14 mouse cellular contexts compared by ENCODE assay signal in the genomic region with DNA sequence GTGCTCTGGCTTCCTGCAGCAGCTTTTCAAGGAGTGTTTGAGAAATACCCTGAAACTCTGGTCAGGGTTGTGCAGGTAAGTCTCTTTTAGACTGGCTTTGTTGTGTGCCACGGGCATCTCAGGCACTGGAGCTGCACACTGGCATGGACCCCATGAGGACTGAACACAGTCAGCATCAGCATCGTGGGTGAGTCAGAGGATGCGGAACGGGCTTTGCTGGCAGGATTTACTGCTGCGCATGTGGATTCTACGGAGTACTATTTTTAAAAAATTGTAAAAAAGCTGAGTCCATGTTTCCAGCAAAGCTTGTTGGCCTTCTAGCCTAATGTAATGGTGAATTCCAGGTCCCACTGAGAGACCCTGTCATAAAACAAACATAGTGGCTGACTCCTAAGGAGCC. TPM values are rescaled to one million over a fixed set of nuclear protein-coding genes. Genes with fewer than 3 reads are reported as not detected.
A peak's percentile ranks its signal among the peaks of the same experiment; 100 is the strongest.
DNase-seq lines count a peak whose midpoint lies in the region; ATAC-seq lines count a peak whose summit lies in the region.
"Had no signal": no experiment of that assay in that cellular context is flagged by ENCODE, and none has a peak within 500 bp of the region (broad histone marks: within the 10 kb centered on the region; RNA-seq: fewer than 3 reads in every experiment).

No protein-coding gene starts in this region.

- peak; percentile 83 for ATAC-seq in frontal cortex, adult (ENCODE audit: low TSS enrichment)
- ATAC-seq: liver, embryonic 12.5 days; midbrain, embryonic 13.5 days had no signal

- no peak for DNase-seq in frontal cortex, postnatal 10 days (ENCODE audit: low spot score in 2 of 2)
- peak; percentile 43 to 46 for DNase-seq in left cerebral cortex, adult 18-20 months (ENCODE audit: low spot score in 2 of 2)
- DNase-seq in left cerebral cortex, postnatal 4 days, result no peak
- peak; percentile 25 to 32 for DNase-seq in left cerebral cortex, postnatal 36 days (ENCODE audit: low spot score in 2 of 2)
- DNase-seq in thymus, postnatal 36 days, result no peak
- no peak for DNase-seq in kidney, postnatal 25 days
- DNase-seq: cerebellum, adult 11-12 months; cerebellum, postnatal 25 days; kidney, adult 18-20 months; kidney, postnatal 14 days; thymus, postnatal 14 days had no signal

- intact Hi-C loops in left cerebral cortex, postnatal 4 days (cut with DNase I), result no loop called here
- intact Hi-C loops in left cerebral cortex, postnatal 36 days (cut with DNase I), result no loop called here

RNA-seq across cellular contexts. Expression of gene Pnpla7, which starts 19.5 kb away (rescaled TPM):
- 10 to 100 TPM; 15.6 to 19.5 TPM for total RNA-seq in left cerebral cortex, adult 18-20 months (2021)
- 1 to 10 TPM; 7.0 to 8.4 TPM for total RNA-seq in left cerebral cortex, postnatal 4 days (2021)
- total RNA-seq in left cerebral cortex, postnatal 36 days (2021), result 10 to 100 TPM; 19.3 to 22.2 TPM

RNA-seq across cellular contexts. Expression of gene Mrpl41, which starts 20.4 kb away (rescaled TPM):
- total RNA-seq in left cerebral cortex, adult 18-20 months (2021), result 10 to 100 TPM; 77.8 to 85.6 TPM
- total RNA-seq in left cerebral cortex, postnatal 4 days (2021), result 10 to 100 TPM; 66.1 to 69.2 TPM
- 10 to 100 TPM; 77.5 to 82.1 TPM for total RNA-seq in left cerebral cortex, postnatal 36 days (2021)

RNA-seq across cellular contexts. Expression of gene Dph7, which starts 33.1 kb away (rescaled TPM):
- 10 to 100 TPM; 24.8 to 32.6 TPM for total RNA-seq in left cerebral cortex, adult 18-20 months (2021)
- total RNA-seq in left cerebral cortex, postnatal 4 days (2021), result 10 to 100 TPM; 30.1 to 30.6 TPM
- total RNA-seq in left cerebral cortex, postnatal 36 days (2021), result 10 to 100 TPM; 28.4 to 34.6 TPM

RNA-seq across cellular contexts. Expression of gene Zmynd19, which starts 45.7 kb away (rescaled TPM):
- 10 to 100 TPM; 40.0 to 41.6 TPM for total RNA-seq in left cerebral cortex, adult 18-20 months (2021)
- 10 to 100 TPM; 66.4 to 72.3 TPM for total RNA-seq in left cerebral cortex, postnatal 4 days (2021)
- total RNA-seq in left cerebral cortex, postnatal 36 days (2021), result 10 to 100 TPM; 37.1 to 37.3 TPM

RNA-seq across cellular contexts. Expression of gene Nsmf, which starts 58.8 kb away (rescaled TPM):
- 100 to 1,000 TPM; 435 to 452 TPM for total RNA-seq in left cerebral cortex, adult 18-20 months (2021)
- total RNA-seq in left cerebral cortex, postnatal 4 days (2021), result 100 to 1,000 TPM; 342 to 359 TPM
- total RNA-seq in left cerebral cortex, postnatal 36 days (2021), result 100 to 1,000 TPM; 458 to 503 TPM

Comparison
In these comparisons a context has a peak if more than half of its experiments do, and no peak if none do; other contexts are left out.
1. DNase-seq: peak in left cerebral cortex, adult 18-20 months (2 of 2) and left cerebral cortex, postnatal 36 days (2 of 2); none in frontal cortex, postnatal 10 days (0 of 2), left cerebral cortex, postnatal 4 days (single experiment), thymus, postnatal 36 days (0 of 2) and kidney, postnatal 25 days (0 of 2).